Mouse (Mus musculus): ENCODE measurements at regions not wholly inside any gene's neighbourhood (a gene's known extent, or its start where the extent isn't known, plus 50 kb on each side); places are given as distances from the start of the nearest gene placed in this dataset. TPM values are rescaled to one million over a fixed set of nuclear protein-coding genes. Genes with fewer than 3 reads are reported as not detected.
"Not testable (repeated sequence)": the region's sequence is repeated elsewhere in the genome, so short reads cannot be mapped to it uniquely, and the experiment has no call there.

- H3K4me1 ChIP-seq (ENCODE audit: control insufficient read depth, insufficient read depth, low read length); H3K9me3 ChIP-seq (ENCODE audit: control insufficient read depth, low read length); H3K27ac ChIP-seq (ENCODE audit: low read depth, low read length); H3K9ac ChIP-seq (ENCODE audit: low read depth, low read length); ATAC-seq (ENCODE audit: low FRiP score, low TSS enrichment); H3K27me3 ChIP-seq (ENCODE audit: control insufficient read depth, insufficient read depth, low read length); H3K4me2 ChIP-seq (replicated peaks; ENCODE audit: low read depth, low read length); H3K4me3 ChIP-seq (ENCODE audit: low read length); H3K36me3 ChIP-seq (ENCODE audit: control insufficient read depth, insufficient read depth, low read length): not testable (repeated sequence)
- 78% methylated on average over 1 of the region's 5 CpGs for WGBS
Observed at GRCm38 (mm10) chr12:23216521-23216920, 563.5 kb downstream of the Gm10330 start.

GRCm38 (mm10) chr12:23189546-23189945 lies 590.5 kb downstream of the Gm10330 start:
- H3K4me1 ChIP-seq (ENCODE audit: control insufficient read depth, insufficient read depth, low read length); H3K27ac ChIP-seq (ENCODE audit: low read depth, low read length); H3K27me3 ChIP-seq (ENCODE audit: control insufficient read depth, insufficient read depth, low read length); H3K9me3 ChIP-seq (ENCODE audit: control insufficient read depth, low read length); H3K36me3 ChIP-seq (ENCODE audit: control insufficient read depth, insufficient read depth, low read length): not testable (repeated sequence)
- peak; percentile 96 for ATAC-seq (ENCODE audit: low FRiP score, low TSS enrichment)
- Histone ChIP-seq H3K4me3 (ENCODE audit: low read length) (peak overlapping the region; percentile 42), H3K4me2 (replicated peaks; ENCODE audit: low read depth, low read length) (peak overlapping the region; percentile 30), H3K9ac (ENCODE audit: low read depth, low read length) (peak overlapping the region; percentile 55; the same call in 1 of the 2 replicates)
- under 1% methylated on average over 31 of the region's 42 CpGs for WGBS

- H3K36me3 ChIP-seq (ENCODE audit: control insufficient read depth, insufficient read depth, low read length); H3K4me1 ChIP-seq (ENCODE audit: control insufficient read depth, insufficient read depth, low read length); H3K9me3 ChIP-seq (ENCODE audit: control insufficient read depth, low read length); H3K27me3 ChIP-seq (ENCODE audit: control insufficient read depth, insufficient read depth, low read length); H3K27ac ChIP-seq (ENCODE audit: low read depth, low read length): not testable (repeated sequence)
- H3K9ac ChIP-seq (ENCODE audit: low read depth, low read length) = peak overlapping the region; percentile 55; the same call in 1 of the 2 replicates
- peak; percentile 64; the same call in 1 of the 2 replicates for ATAC-seq (ENCODE audit: low FRiP score, low TSS enrichment)
- under 1% methylated on average over 26 of the region's 50 CpGs for WGBS
- peak overlapping the region; percentile 42 for H3K4me3 ChIP-seq (ENCODE audit: low read length)
- peak overlapping the region; percentile 30 for H3K4me2 ChIP-seq (replicated peaks; ENCODE audit: low read depth, low read length)
Observed at GRCm38 (mm10) chr12:23189110-23189509, 591.0 kb downstream of the Gm10330 start.

Small RNA genes lying in the stretch of these regions (microRNA-seq; reads per million reads assigned to microRNA genes)
- gene Gm26140 = not detected

Measured in kidney, embryonic 14.5 days (tissue).